Mouse (Mus musculus) stomach, embryonic 16.5 days (tissue): ENCODE results near the gene H60c. TPM values are rescaled to one million over a fixed set of nuclear protein-coding genes. Genes with fewer than 3 reads are reported as not detected.

ENCODE experiments used
- ATAC-seq: fragments of 200-750 bp; cut with Nextera tagmentation; 2 replicates; pipeline ENCODE4 v1.8.0; 2017; ENCODE audit warnings: moderate number of reproducible peaks, moderate TSS enrichment; ENCODE audit not compliant: insufficient read depth, low FRiP score
- H3K27ac ChIP-seq: fragments of 300-500 bp; sonication (generic); 2 replicates; pipeline ENCODE4 v1.5.1; 2014; ENCODE audit warnings: low read length
- H3K27me3 ChIP-seq: fragments of 300-500 bp; sonication (generic); 2 replicates; pipeline ENCODE4 v1.6.1; 2014; ENCODE audit warnings: low read length, control low read depth, mixed read lengths; ENCODE audit not compliant: control insufficient read depth, insufficient read depth
- H3K36me3 ChIP-seq: fragments of 300-500 bp; sonication (generic); 2 replicates; pipeline ENCODE4 v1.6.1; 2014; ENCODE audit warnings: low read length; ENCODE audit not compliant: control insufficient read depth, insufficient read depth
- H3K4me1 ChIP-seq: fragments of 300-500 bp; sonication (generic); 2 replicates; pipeline ENCODE4 v1.6.1; 2014; ENCODE audit warnings: low read length, control low read depth, mixed read lengths; ENCODE audit not compliant: control insufficient read depth, insufficient read depth
- H3K4me2 ChIP-seq: fragments of 300-500 bp; sonication (generic); 2 replicates; pipeline ENCODE4 v1.6.1; 2014; ENCODE audit warnings: low read depth, low read length, mixed read lengths
- H3K4me3 ChIP-seq: fragments of 300-500 bp; sonication (generic); replicated peaks from 2 replicates; pipeline ENCODE4 v1.5.1; 2014; ENCODE audit warnings: mild to moderate bottlenecking, low read length
- H3K9ac ChIP-seq: fragments of 300-500 bp; sonication (generic); 2 replicates; pipeline ENCODE4 v1.6.1; 2014; ENCODE audit warnings: low read length
- H3K9me3 ChIP-seq: fragments of 300-500 bp; sonication (generic); replicated peaks from 2 replicates; pipeline ENCODE4 v1.6.1; 2016; ENCODE audit warnings: low read length, control low read depth; ENCODE audit not compliant: control insufficient read depth
- WGBS: fragments of 180-500 bp; shearing (Covaris S2); extraction: QIAGEN DNeasy Blood & Tissue Kit; methylation state at CpG from one replicate; pipeline ENCODE4 v1.1.7; 2014; 5-methylcytosine and 5-hydroxymethylcytosine counted together
- polyA plus RNA-seq: library from polyadenylated mRNA; unstranded; fragments of >200 nt; fragmentation: Nextera tagmentation; extraction: Ambion mirVana; gene quantifications from 2 replicates; pipeline ENCODE4 v1.2.1, GENCODE M21; 2015

H60c gene
- 0.32 and 0.37 TPM in 2 replicates for polyA plus RNA-seq

- Histone ChIP-seq H3K4me2 (no peak within 1 kb of the TSS), H3K36me3 (no peaks in the 10 kb centered on the region), H3K9me3 (no peaks in the 10 kb centered on the region), H3K27ac (no peak within 1 kb of the TSS), H3K4me1 (no peaks in the 10 kb centered on the region), H3K4me3 (no peak within 1 kb of the TSS), H3K9ac (no peak within 1 kb of the TSS), H3K27me3 (no peaks in the 10 kb centered on the region)
- no peak for ATAC-seq
- WGBS = 68% methylated on average over 8 of the region's 8 CpGs
Observed at GRCm38 (mm10) chr10:3267671-3268070, at the start of gene H60c. Gene H60c (minus strand): TSS chr10:3267771.

- Histone ChIP-seq H3K9me3 (no peaks in the 10 kb centered on the region), H3K27ac (no peak overlapping the region)
Observed at GRCm38 (mm10) chr10:3308821-3309206, 41.2 kb upstream of the H60c start.

GRCm38 (mm10) chr10:3308180-3308820 is 40.7 kb upstream of the H60c start:
- H3K36me3 ChIP-seq = no peaks in the 10 kb centered on the region
- WGBS = 76% methylated on average over 4 of the region's 4 CpGs
- H3K4me1 ChIP-seq = no peaks in the 10 kb centered on the region
- no peak for ATAC-seq
- H3K9me3 ChIP-seq = no peaks in the 10 kb centered on the region
- no peak overlapping the region for H3K9ac ChIP-seq
- H3K4me3 ChIP-seq = no peak overlapping the region
- H3K4me2 ChIP-seq = no peak overlapping the region
- no peak overlapping the region for H3K27ac ChIP-seq
- no peaks in the 10 kb centered on the region for H3K27me3 ChIP-seq

More at GRCm38 (mm10) chr10:3308821-3309206, 41.2 kb upstream of the H60c start:
- Histone ChIP-seq H3K27me3 (no peaks in the 10 kb centered on the region), H3K4me3 (no peak overlapping the region), H3K36me3 (no peaks in the 10 kb centered on the region), H3K4me2 (no peak overlapping the region), H3K9ac (no peak overlapping the region), H3K4me1 (no peaks in the 10 kb centered on the region)
- ATAC-seq = no peak
- 75% methylated on average over 1 of the region's 1 CpGs for WGBS

- H3K4me1 ChIP-seq = no peaks in the 10 kb centered on the region
- H3K9ac ChIP-seq = no peak overlapping the region
- no peaks in the 10 kb centered on the region for H3K9me3 ChIP-seq
- H3K27me3 ChIP-seq = no peaks in the 10 kb centered on the region
- H3K27ac ChIP-seq = no peak overlapping the region
- ATAC-seq = no peak
- no peak overlapping the region for H3K4me3 ChIP-seq
- H3K36me3 ChIP-seq = no peaks in the 10 kb centered on the region
- no peak overlapping the region for H3K4me2 ChIP-seq
- 53% methylated on average over 2 of the region's 2 CpGs for WGBS
Observed at GRCm38 (mm10) chr10:3307752-3308151, 40.2 kb upstream of the H60c start.

- Histone ChIP-seq H3K9me3 (no peaks in the 10 kb centered on the region), H3K36me3 (no peaks in the 10 kb centered on the region), H3K27ac (no peak overlapping the region), H3K27me3 (no peaks in the 10 kb centered on the region), H3K4me1 (no peaks in the 10 kb centered on the region), H3K9ac (no peak overlapping the region), H3K4me2 (no peak overlapping the region), H3K4me3 (no peak overlapping the region)
- no peak for ATAC-seq
- WGBS = 59% methylated on average over 2 of the region's 2 CpGs
Observed at GRCm38 (mm10) chr10:3293969-3294368, 26.4 kb upstream of the H60c start.

- Histone ChIP-seq H3K9me3 (no peaks in the 10 kb centered on the region), H3K27ac (no peak overlapping the region), H3K4me2 (no peak overlapping the region), H3K4me3 (no peak overlapping the region), H3K4me1 (no peaks in the 10 kb centered on the region), H3K27me3 (no peaks in the 10 kb centered on the region), H3K36me3 (no peaks in the 10 kb centered on the region), H3K9ac (no peak overlapping the region)
- 77% methylated on average over 2 of the region's 2 CpGs for WGBS
- ATAC-seq = no peak
Observed at GRCm38 (mm10) chr10:3281047-3281446, 13.5 kb upstream of the H60c start.

- H3K9ac ChIP-seq = no peak overlapping the region
- no peaks in the 10 kb centered on the region for H3K36me3 ChIP-seq
- ATAC-seq = no peak
- H3K9me3 ChIP-seq = no peaks in the 10 kb centered on the region
- H3K4me3 ChIP-seq = no peak overlapping the region
- 76% methylated on average over 3 of the region's 3 CpGs for WGBS
- H3K4me2 ChIP-seq = no peak overlapping the region
- H3K27me3 ChIP-seq = no peaks in the 10 kb centered on the region
- no peak overlapping the region for H3K27ac ChIP-seq
- H3K4me1 ChIP-seq = no peaks in the 10 kb centered on the region
Observed at GRCm38 (mm10) chr10:3274065-3274464, 6.5 kb upstream of the H60c start.

- H3K9ac ChIP-seq = no peak overlapping the region
- H3K36me3 ChIP-seq = no peaks in the 10 kb centered on the region
- no peak overlapping the region for H3K4me2 ChIP-seq
- no peak overlapping the region for H3K27ac ChIP-seq
- 39% methylated on average over 4 of the region's 4 CpGs for WGBS
- no peak for ATAC-seq
- no peaks in the 10 kb centered on the region for H3K27me3 ChIP-seq
- H3K4me1 ChIP-seq = no peaks in the 10 kb centered on the region
- H3K9me3 ChIP-seq = no peaks in the 10 kb centered on the region
- H3K4me3 ChIP-seq = no peak overlapping the region
Observed at GRCm38 (mm10) chr10:3271036-3271435, 3.5 kb upstream of the H60c start.

- Histone ChIP-seq H3K9ac (no peak overlapping the region), H3K4me2 (no peak overlapping the region), H3K27me3 (no peaks in the 10 kb centered on the region), H3K4me3 (no peak overlapping the region), H3K27ac (no peak overlapping the region), H3K4me1 (no peaks in the 10 kb centered on the region), H3K36me3 (no peaks in the 10 kb centered on the region), H3K9me3 (no peaks in the 10 kb centered on the region)
- WGBS = 69% methylated on average over 2 of the region's 2 CpGs
- ATAC-seq = no peak
Observed at GRCm38 (mm10) chr10:3266729-3267128, 842 bp downstream of the H60c start.
